Mouse (Mus musculus): ENCODE data around the gene Slfn3.
"Not testable (repeated sequence)": the region's sequence is repeated elsewhere in the genome, so short reads cannot be mapped to it uniquely, and the experiment has no call there.

DNA sequence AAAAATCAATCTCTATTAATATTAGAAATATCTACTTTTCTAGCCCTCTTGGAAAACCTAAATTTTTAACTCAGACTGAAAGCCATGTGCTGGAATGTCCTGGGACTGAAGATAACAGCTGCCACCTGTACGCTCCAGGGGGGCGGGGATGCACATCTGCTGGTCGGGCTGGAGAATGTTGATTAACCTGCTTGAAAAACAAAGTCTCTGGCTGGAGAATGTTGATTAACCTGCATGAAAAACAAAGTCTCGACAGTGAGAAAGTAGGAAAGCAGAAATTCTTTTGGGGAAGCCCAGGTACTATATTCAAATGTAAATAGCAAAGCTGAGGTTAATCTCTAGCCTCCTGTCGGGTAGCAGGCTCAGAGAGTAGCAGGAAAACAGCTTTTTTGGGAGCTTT is 42.5 kb downstream of the Slfn3 start:
- TF ChIP-seq FLI1 (IDR thresholded peaks at IDR 0.05; ENCODE audit: low read length); GATA1 (IDR thresholded peaks at IDR 0.05; ENCODE audit: borderline replicate concordance, low read length): not testable (repeated sequence)

All from megakaryocyte, embryonic 14.5 days (primary cell).